In the genomic region with DNA sequence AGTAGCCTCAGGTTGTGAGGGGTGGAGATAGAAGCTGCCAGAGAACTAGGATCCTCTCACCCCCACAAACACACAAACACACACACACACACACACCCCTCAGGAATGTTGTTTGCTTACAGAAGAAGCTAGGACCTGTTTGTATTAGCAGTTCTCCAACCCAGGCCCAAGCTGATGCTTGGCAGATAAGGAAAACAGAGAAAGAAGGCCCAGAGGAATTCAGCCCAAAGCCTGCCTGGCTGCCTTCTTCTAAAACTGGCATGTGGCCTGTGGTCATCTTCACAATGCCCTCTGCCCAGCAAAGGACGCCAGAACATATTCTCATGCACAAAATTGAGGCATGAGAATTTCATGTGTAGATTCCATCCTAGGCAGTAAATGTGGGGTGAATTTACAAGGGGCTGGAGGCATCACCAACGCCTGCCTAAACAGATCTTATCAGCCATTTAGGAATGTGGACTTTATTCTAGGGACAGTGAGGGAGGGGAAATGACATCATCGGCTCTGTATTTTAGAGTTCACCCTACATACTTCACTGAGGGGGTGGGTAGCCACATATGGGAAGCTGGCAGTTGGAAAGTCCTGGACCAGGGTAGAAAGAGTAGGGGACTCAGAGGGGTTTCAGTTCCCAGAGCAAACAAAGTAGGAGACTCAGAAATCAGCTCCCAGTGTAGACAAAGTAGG, we compare ENCODE assay signal across 8 mouse cellular contexts. TPM values are rescaled to one million over a fixed set of nuclear protein-coding genes. Genes with fewer than 3 reads are reported as not detected.
DNase-seq lines count a peak whose midpoint lies in the region; ATAC-seq and TF ChIP-seq lines count a peak whose summit lies in the region.

No protein-coding gene starts in this region.

- 8% methylated on average over 3 of the region's 3 CpGs for WGBS in kidney, adult 2 months
- WGBS in embryonic facial prominence, embryonic 11.5 days: 31% methylated on average over 3 of the region's 3 CpGs
- WGBS in liver, embryonic 16.5 days (ENCODE audit: insufficient replicate concordance): 23% methylated on average over 3 of the region's 3 CpGs
- 83% methylated on average over 3 of the region's 3 CpGs for WGBS in midbrain, embryonic 13.5 days

- H3K9ac ChIP-seq in embryonic facial prominence, embryonic 11.5 days (replicated peaks; ENCODE audit: low read length): no peak overlapping the region
- peak overlapping the region; percentile 21 for H3K9ac ChIP-seq in liver, embryonic 16.5 days (ENCODE audit: low read depth, low read length)
- no peak overlapping the region for H3K9ac ChIP-seq in midbrain, embryonic 13.5 days (replicated peaks)

- no peak overlapping the region for H3K4me2 ChIP-seq in embryonic facial prominence, embryonic 11.5 days (ENCODE audit: low read depth, low read length)
- H3K4me2 ChIP-seq in liver, embryonic 16.5 days (ENCODE audit: low read depth, low read length): no peak overlapping the region
- no peak overlapping the region for H3K4me2 ChIP-seq in midbrain, embryonic 13.5 days (replicated peaks)

- no peak for TF ChIP-seq POLR2A in kidney, adult 2 months (IDR thresholded peaks at IDR 0.05; ENCODE audit: low read depth, low read length)

- no peaks in the 10 kb centered on the region for H3K36me3 ChIP-seq in kidney, adult 2 months (ENCODE audit: control insufficient read depth, insufficient read depth, low read length)
- H3K36me3 ChIP-seq in embryonic facial prominence, embryonic 11.5 days (replicated peaks; ENCODE audit: control insufficient read depth, insufficient read depth, low read depth, low read length): no peaks in the 10 kb centered on the region
- no peaks in the 10 kb centered on the region for H3K36me3 ChIP-seq in liver, embryonic 16.5 days (ENCODE audit: control insufficient read depth, insufficient read depth)
- H3K36me3 ChIP-seq in midbrain, embryonic 13.5 days: no peaks in the 10 kb centered on the region

- DNase-seq in kidney, adult 2 months: peak; percentile 57
- no peak for DNase-seq in kidney, adult 9 months
- peak; percentile 90 for DNase-seq in Muller cell, postnatal 12 days (ENCODE audit: inconsistent ontology term)
- DNase-seq in embryonic facial prominence, embryonic 11.5 days (ENCODE audit: low spot score): peak; percentile 55
- no peak for DNase-seq in left cerebral cortex, adult 8-10 months (ENCODE audit: low spot score in 2 of 2)
- no peak for DNase-seq in thymus, postnatal 14 days

- TF ChIP-seq CTCF in kidney, adult 2 months (conservative IDR thresholded peaks at IDR 0.05; ENCODE audit: insufficient read depth, insufficient read length, low read depth, low read length): no peak

- no peaks in the 10 kb centered on the region for H3K27me3 ChIP-seq in kidney, adult 2 months (replicated peaks; ENCODE audit: control insufficient read depth, insufficient read depth, low read length)
- H3K27me3 ChIP-seq in embryonic facial prominence, embryonic 11.5 days (ENCODE audit: control insufficient read depth, insufficient read depth, low read length): no peaks in the 10 kb centered on the region
- no peaks in the 10 kb centered on the region for H3K27me3 ChIP-seq in liver, embryonic 16.5 days (ENCODE audit: control insufficient read depth, insufficient read depth, low read depth, low read length)
- H3K27me3 ChIP-seq in midbrain, embryonic 13.5 days: no peaks in the 10 kb centered on the region

- peaks cover 83% of the 10 kb centered on the region for H3K4me1 ChIP-seq in kidney, adult 2 months (ENCODE audit: control insufficient read depth, insufficient read depth, low read length)
- H3K4me1 ChIP-seq in embryonic facial prominence, embryonic 11.5 days (ENCODE audit: control insufficient read depth, insufficient read depth, low read length): peaks cover 5% of the 10 kb centered on the region; the same call in 1 of the 2 replicates
- peaks cover 84% of the 10 kb centered on the region for H3K4me1 ChIP-seq in liver, embryonic 16.5 days (ENCODE audit: control insufficient read depth, low read depth, low read length)
- peaks cover 13% of the 10 kb centered on the region for H3K4me1 ChIP-seq in midbrain, embryonic 13.5 days (replicated peaks)

- H3K27ac ChIP-seq in kidney, adult 2 months (ENCODE audit: insufficient read depth, low read depth, low read length): peak overlapping the region; percentile 95
- H3K27ac ChIP-seq in embryonic facial prominence, embryonic 11.5 days (replicated peaks; ENCODE audit: low read depth, low read length): peak overlapping the region; percentile 52; the same call in 1 of the 2 replicates
- H3K27ac ChIP-seq in liver, embryonic 16.5 days (ENCODE audit: low read length): peak overlapping the region; percentile 80
- no peak overlapping the region for H3K27ac ChIP-seq in midbrain, embryonic 13.5 days

- no peaks in the 10 kb centered on the region for H3K9me3 ChIP-seq in embryonic facial prominence, embryonic 11.5 days (replicated peaks; ENCODE audit: control insufficient read depth, low read length)
- H3K9me3 ChIP-seq in liver, embryonic 16.5 days (replicated peaks; ENCODE audit: control insufficient read depth, low read length): no peaks in the 10 kb centered on the region
- H3K9me3 ChIP-seq in midbrain, embryonic 13.5 days: no peaks in the 10 kb centered on the region

- H3K4me3 ChIP-seq in kidney, adult 2 months (ENCODE audit: insufficient read depth, low read depth, low read length): no peak overlapping the region
- H3K4me3 ChIP-seq in embryonic facial prominence, embryonic 11.5 days (ENCODE audit: low read depth, low read length): no peak overlapping the region
- no peak overlapping the region for H3K4me3 ChIP-seq in liver, embryonic 16.5 days (ENCODE audit: low read depth, low read length)
- H3K4me3 ChIP-seq in midbrain, embryonic 13.5 days (replicated peaks): no peak overlapping the region

- no peak for ATAC-seq in embryonic facial prominence, embryonic 11.5 days (replicated peaks; ENCODE audit: insufficient number of reproducible peaks, low FRiP score, low TSS enrichment, low read depth)
- peak; percentile 49 for ATAC-seq in liver, embryonic 16.5 days (ENCODE audit: low read depth)
- no peak for ATAC-seq in midbrain, embryonic 13.5 days

RNA-seq across cellular contexts. Expression of a gene that starts 21.4 kb away (rescaled TPM):
- polyA plus RNA-seq in kidney, adult 2 months (2012; rRNA removed): 57.7 and 64.1 TPM in 2 replicates
- 23.4 and 25.1 TPM in 2 replicates for polyA plus RNA-seq in embryonic facial prominence, embryonic 11.5 days (2014; fragmentation: Nextera tagmentation; extraction: Ambion mirVana)
- polyA plus RNA-seq in liver, embryonic 16.5 days (2015; fragmentation: Nextera tagmentation; extraction: Ambion mirVana): 19.7 and 21.9 TPM in 2 replicates
- total RNA-seq in left cerebral cortex, adult 8-10 months (2022): 10 to 100 TPM; 65.9 to 77.7 (median 71.1) TPM
- 11.8 and 14.1 TPM in 2 replicates for polyA plus RNA-seq in midbrain, embryonic 13.5 days (2015; fragmentation: Nextera tagmentation; extraction: Ambion mirVana)

Comparison
In these comparisons a context has a peak if more than half of its experiments do, and no peak if none do; other contexts are left out.
1. DNase-seq: peak in kidney, adult 2 months (single experiment), Muller cell, postnatal 12 days (single experiment) and embryonic facial prominence, embryonic 11.5 days (single experiment); none in kidney, adult 9 months (single experiment), left cerebral cortex, adult 8-10 months (0 of 2) and thymus, postnatal 14 days (single experiment).